Mouse (Mus musculus) embryonic facial prominence, embryonic 12.5 days (tissue): ENCODE results near the gene Ddrgk1. TPM values are rescaled to one million over a fixed set of nuclear protein-coding genes. Genes with fewer than 3 reads are reported as not detected.
A peak's percentile ranks its signal among the peaks of the same experiment; 100 is the strongest.
"Not testable (repeated sequence)": the region's sequence is repeated elsewhere in the genome, so short reads cannot be mapped to it uniquely, and the experiment has no call there.

Source experiments
- ATAC-seq: fragments of 200-750 bp; cut with Nextera tagmentation; 2 replicates; pipeline ENCODE4 v1.8.0; 2017; ENCODE audit not compliant: insufficient number of reproducible peaks, insufficient read depth, low FRiP score, low TSS enrichment
- H3K27ac ChIP-seq: fragments of 300-500 bp; sonication (generic); 2 replicates; pipeline ENCODE4 v1.5.1; 2016; ENCODE audit warnings: mild to moderate bottlenecking
- H3K27me3 ChIP-seq: fragments of 300-500 bp; sonication (generic); 2 replicates; pipeline ENCODE4 v1.6.1; 2016; ENCODE audit warnings: mild to moderate bottlenecking, moderate library complexity
- H3K36me3 ChIP-seq: fragments of 300-500 bp; sonication (generic); 2 replicates; pipeline ENCODE4 v1.6.1; 2016; ENCODE audit warnings: mild to moderate bottlenecking
- H3K4me1 ChIP-seq: fragments of 300-500 bp; sonication (generic); 2 replicates; pipeline ENCODE4 v1.6.1; 2016
- H3K4me2 ChIP-seq: fragments of 300-500 bp; sonication (generic); replicated peaks from 2 replicates; pipeline ENCODE4 v1.6.1; 2016; ENCODE audit warnings: mild to moderate bottlenecking, moderate library complexity
- H3K4me3 ChIP-seq: fragments of 300-500 bp; sonication (generic); 2 replicates; pipeline ENCODE4 v1.5.1; 2016; ENCODE audit warnings: mild to moderate bottlenecking
- H3K9ac ChIP-seq: fragments of 300-500 bp; sonication (generic); 2 replicates; pipeline ENCODE4 v1.6.1; 2016; ENCODE audit warnings: mild to moderate bottlenecking, moderate library complexity
- H3K9me3 ChIP-seq: fragments of 300-500 bp; sonication (generic); 2 replicates; pipeline ENCODE4 v1.6.1; 2016; ENCODE audit warnings: mild to moderate bottlenecking, moderate library complexity
- WGBS: fragments of 180-500 bp; shearing (Covaris S2); methylation state at CpG from one replicate; pipeline ENCODE4 v1.1.7; 2016; 5-methylcytosine and 5-hydroxymethylcytosine counted together
- polyA plus RNA-seq: library from polyadenylated mRNA; unstranded; fragments of >200 nt; fragmentation: Nextera tagmentation; extraction: Ambion mirVana; gene quantifications from 2 replicates; pipeline ENCODE4 v1.2.1, GENCODE M21; 2016

Gene Ddrgk1
- polyA plus RNA-seq, 1 experiment from 2014 or later, result 58.3 TPM

DNA sequence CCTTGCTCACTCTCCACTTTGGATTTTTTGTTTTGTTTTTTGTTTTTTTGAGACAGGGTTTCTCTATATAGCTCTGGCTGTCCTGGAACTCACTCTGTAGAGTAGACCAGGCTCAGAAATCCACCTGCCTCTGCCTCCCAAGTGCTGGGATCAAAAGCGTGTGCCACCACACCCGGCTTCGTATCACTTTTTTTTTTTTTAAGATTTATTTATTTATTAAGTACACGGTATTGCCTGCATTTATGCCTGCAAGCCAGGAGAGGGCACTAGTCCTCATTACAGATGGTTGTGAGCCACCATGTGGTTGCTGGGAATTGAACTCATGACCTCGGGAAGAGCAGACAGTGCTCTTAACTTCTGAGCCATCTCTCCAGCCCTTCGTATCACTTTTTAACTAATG, 15.4 kb downstream of the Ddrgk1 start:
- not testable (repeated sequence) for H3K27me3 ChIP-seq, H3K27ac ChIP-seq, H3K4me2 ChIP-seq, H3K4me3 ChIP-seq, H3K9ac ChIP-seq, ATAC-seq, H3K4me1 ChIP-seq, H3K9me3 ChIP-seq
- peaks cover 20% of the 10 kb centered on the region for H3K36me3 ChIP-seq
- WGBS, result 80% methylated on average over 6 of the region's 6 CpGs

DNA sequence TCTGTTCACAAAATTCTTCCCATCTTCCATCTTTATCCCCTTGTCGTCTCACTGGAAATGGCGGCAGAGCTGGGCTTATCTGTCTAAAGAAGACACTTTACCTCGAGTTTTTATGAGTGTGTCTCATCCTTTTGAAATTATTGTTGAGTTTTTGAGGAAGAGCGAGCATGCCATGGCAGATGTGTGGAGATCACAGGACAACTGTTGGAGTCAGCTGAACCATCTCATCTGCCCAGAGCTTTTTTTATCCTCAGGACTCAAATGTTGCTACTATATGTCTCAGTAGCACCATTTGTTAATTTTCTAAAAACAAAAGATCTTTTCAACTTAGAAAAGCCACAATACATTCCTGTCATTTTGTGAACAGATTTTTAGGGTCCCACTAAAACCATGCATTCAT, 19.3 kb downstream of the Ddrgk1 start:
- Histone ChIP-seq H3K36me3 (peaks cover under 1% of the 10 kb centered on the region; the same call in 1 of the 2 replicates), H3K9me3 (no peaks in the 10 kb centered on the region), H3K9ac (no peak overlapping the region), H3K4me1 (peaks cover 10% of the 10 kb centered on the region), H3K4me2 (no peak overlapping the region), H3K27ac (no peak overlapping the region), H3K27me3 (no peaks in the 10 kb centered on the region; the same call in 1 of the 2 replicates), H3K4me3 (no peak overlapping the region)
- WGBS, result 84% methylated on average over 4 of the region's 4 CpGs
- ATAC-seq, result no peak

- WGBS, result 4% methylated on average over 36 of the region's 40 CpGs
- H3K4me1 ChIP-seq, result peaks cover 15% of the 10 kb centered on the region
- H3K9me3 ChIP-seq, result no peaks in the 10 kb centered on the region
- H3K9ac ChIP-seq, result peak within 1 kb of the TSS; percentile 70
- peak; percentile 92 for ATAC-seq
- peak within 1 kb of the TSS; percentile 98 for H3K4me2 ChIP-seq
- peaks cover 15% of the 10 kb centered on the region for H3K27me3 ChIP-seq
- H3K36me3 ChIP-seq, result no peaks in the 10 kb centered on the region
- peak within 1 kb of the TSS; percentile 68 for H3K4me3 ChIP-seq
- peak within 1 kb of the TSS; percentile 4; the same call in 1 of the 2 replicates for H3K27ac ChIP-seq
Observed at GRCm38 (mm10) chr2:130642684-130643369, 21.6 kb downstream of the Ddrgk1 start, which contains the start of gene Lzts3. Gene Lzts3, minus strand, starts transcription at chr2:130642803.

DNA sequence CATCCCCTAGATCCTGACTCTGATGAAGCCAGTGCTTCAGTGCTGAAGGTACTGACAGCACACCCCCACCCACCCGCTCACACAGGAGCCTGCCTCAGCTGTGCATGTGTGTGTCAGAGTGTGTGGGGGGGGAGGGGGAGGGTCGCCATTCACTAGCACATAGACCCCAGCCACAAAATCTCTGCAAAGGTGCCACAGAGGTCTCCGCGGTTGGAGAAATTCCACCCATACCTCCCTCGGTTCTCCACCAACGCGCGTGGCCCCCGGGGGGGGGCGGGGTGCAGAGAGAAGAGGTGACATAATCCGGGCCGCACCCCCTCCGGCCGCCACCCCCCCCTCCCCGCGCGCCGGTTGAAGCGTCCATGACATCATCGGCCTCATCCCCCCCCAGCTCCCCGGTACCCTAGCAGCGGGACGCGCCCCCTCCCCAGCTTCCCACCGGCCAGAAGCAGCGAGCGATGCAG, 22.2 kb downstream of the Ddrgk1 start:
- peak overlapping the region; percentile 98 for H3K4me2 ChIP-seq
- ATAC-seq, result peak; percentile 58; the same call in 1 of the 2 replicates
- WGBS, result 1% methylated on average over 23 of the region's 27 CpGs
- H3K4me1 ChIP-seq, result peaks cover 15% of the 10 kb centered on the region
- peaks cover 21% of the 10 kb centered on the region for H3K27me3 ChIP-seq
- H3K27ac ChIP-seq, result peak overlapping the region; percentile 4; the same call in 1 of the 2 replicates
- no peaks in the 10 kb centered on the region for H3K9me3 ChIP-seq
- peak overlapping the region; percentile 70 for H3K9ac ChIP-seq
- H3K4me3 ChIP-seq, result peak overlapping the region; percentile 68
- no peaks in the 10 kb centered on the region for H3K36me3 ChIP-seq

GRCm38 (mm10) chr2:130641351-130642025, 23.0 kb downstream of the Ddrgk1 start:
- Histone ChIP-seq H3K9ac (0 out of 2 replicates have a peak overlapping the region, but pooled peaks have one; percentile 70), H3K9me3 (no peaks in the 10 kb centered on the region), H3K4me1 (peaks cover 15% of the 10 kb centered on the region), H3K27ac (no peak overlapping the region), H3K36me3 (no peaks in the 10 kb centered on the region), H3K27me3 (peaks cover 29% of the 10 kb centered on the region), H3K4me2 (peak overlapping the region; percentile 98), H3K4me3 (peak overlapping the region; percentile 68)
- WGBS, result 65% methylated on average over 6 of the region's 6 CpGs
- ATAC-seq, result no peak

DNA sequence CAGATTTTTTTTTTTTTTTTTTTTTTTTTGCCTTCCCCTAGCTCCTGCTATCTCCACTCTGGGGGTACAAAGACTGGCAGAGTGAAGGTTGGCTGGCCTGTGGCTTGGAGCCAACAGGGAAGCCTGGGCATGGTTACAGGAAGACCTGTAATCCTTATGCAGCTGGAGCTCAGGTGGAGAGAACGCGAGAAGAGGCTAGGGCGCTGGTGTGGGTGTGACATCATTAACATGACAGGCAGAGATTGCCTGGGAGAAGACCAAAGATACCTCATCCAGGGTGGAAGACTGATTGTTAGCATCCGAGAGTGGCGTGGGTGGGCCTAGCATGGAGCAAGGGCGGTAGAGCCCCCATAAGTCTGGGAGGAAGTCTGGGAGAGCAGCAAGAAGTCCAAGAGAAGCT, 25.2 kb downstream of the Ddrgk1 start:
- ATAC-seq, result no peak
- Histone ChIP-seq H3K4me3 (no peak overlapping the region), H3K9me3 (no peaks in the 10 kb centered on the region), H3K9ac (no peak overlapping the region), H3K36me3 (no peaks in the 10 kb centered on the region), H3K4me2 (no peak overlapping the region), H3K27me3 (peaks cover 50% of the 10 kb centered on the region), H3K27ac (no peak overlapping the region), H3K4me1 (peaks cover 35% of the 10 kb centered on the region)
- WGBS, result 83% methylated on average over 6 of the region's 6 CpGs

DNA sequence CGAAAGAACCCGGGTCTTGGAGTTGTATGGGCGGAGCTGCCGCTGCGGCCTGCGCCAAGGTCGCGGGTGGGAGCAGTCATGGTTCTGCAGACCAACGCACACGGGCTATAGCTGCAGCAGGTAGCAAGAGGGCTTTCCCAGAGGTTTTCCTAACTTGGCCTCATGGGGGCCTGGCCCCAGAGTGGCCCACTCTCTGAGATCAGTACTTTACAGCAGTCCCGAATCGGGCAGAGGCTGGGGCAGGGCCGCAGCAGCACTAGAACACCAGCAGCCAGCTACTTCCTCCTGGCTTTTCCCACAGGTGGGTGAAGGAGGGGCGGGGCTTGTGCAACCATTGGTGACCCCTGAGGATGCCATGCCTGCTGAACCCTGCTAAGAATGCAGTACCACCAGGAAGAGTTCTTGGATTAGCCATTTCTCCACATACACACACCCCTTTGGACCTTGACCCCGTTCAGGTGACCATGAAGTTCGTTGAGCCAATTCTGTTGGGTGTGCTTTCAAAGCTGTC, 26.3 kb downstream of the Ddrgk1 start:
- Histone ChIP-seq H3K27me3 (peaks cover 59% of the 10 kb centered on the region), H3K4me3 (no peak overlapping the region), H3K4me2 (no peak overlapping the region), H3K36me3 (no peaks in the 10 kb centered on the region), H3K9ac (no peak overlapping the region), H3K27ac (no peak overlapping the region), H3K9me3 (no peaks in the 10 kb centered on the region), H3K4me1 (peaks cover 39% of the 10 kb centered on the region)
- ATAC-seq, result no peak
- WGBS, result 24% methylated on average over 16 of the region's 16 CpGs

DNA sequence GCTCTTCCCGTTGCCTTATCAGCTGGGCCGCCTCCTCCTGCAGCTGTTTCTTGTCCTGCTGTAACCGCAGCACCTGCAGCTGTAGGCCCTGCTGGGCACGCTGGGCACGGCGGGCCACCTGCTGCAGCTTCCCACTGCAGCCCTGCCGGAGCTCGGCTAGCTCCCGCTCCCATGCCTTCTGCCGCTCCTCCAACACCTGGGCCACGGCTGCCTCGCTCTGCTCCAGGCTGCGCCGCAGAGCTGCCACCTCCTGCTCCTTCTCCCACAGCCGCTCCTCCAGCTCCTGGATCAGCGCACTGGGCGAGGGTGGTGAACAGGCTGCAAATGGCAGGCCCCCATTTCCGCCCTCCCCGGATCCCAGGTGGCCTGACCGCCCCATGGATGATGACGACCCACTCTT, 28.6 kb downstream of the Ddrgk1 start:
- H3K4me1 ChIP-seq, result peaks cover 29% of the 10 kb centered on the region
- no peak overlapping the region for H3K4me3 ChIP-seq
- H3K9ac ChIP-seq, result peak overlapping the region; percentile 64
- H3K4me2 ChIP-seq, result peak overlapping the region; percentile 89
- H3K9me3 ChIP-seq, result no peaks in the 10 kb centered on the region
- no peak for ATAC-seq
- H3K36me3 ChIP-seq, result no peaks in the 10 kb centered on the region
- WGBS, result 16% methylated on average over 19 of the region's 21 CpGs
- no peak overlapping the region for H3K27ac ChIP-seq
- H3K27me3 ChIP-seq, result peaks cover 61% of the 10 kb centered on the region

DNA sequence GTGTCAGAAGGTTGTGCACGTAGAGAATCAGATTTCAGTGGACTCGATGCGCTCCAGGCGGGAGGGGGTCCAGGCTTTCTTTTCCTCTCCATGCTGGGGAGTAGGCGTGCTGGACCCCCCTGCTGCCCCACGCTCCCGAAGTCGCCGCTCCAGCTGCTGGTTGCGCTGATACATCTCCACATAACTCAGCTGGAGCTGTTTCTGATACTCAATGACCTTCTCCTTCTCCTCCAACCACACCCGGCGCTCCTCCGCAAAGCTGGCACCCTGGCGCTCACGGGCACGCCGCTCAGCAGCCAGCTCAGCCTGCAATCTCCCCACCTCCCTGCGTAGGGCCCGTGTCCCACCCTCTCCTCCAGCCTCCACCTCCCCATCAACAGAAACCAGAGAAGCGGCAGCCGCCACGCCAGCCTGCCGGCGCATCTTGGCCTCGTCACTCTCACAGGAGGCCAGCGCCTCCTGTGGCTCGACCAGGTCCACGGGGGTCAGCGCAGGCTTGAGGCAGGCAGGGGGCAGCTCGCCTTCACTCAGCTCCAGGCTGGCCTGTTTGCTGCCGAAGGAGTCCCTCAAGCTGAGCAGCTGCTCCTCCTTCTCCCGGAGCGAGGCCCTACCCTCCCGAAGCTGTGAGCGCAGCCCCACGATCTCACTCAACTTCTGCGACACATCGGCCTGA, 29.6 kb downstream of the Ddrgk1 start:
- Histone ChIP-seq H3K36me3 (no peaks in the 10 kb centered on the region), H3K4me3 (peak overlapping the region; percentile 41), H3K27ac (no peak overlapping the region), H3K4me2 (peak overlapping the region; percentile 89), H3K9ac (peak overlapping the region; percentile 64), H3K27me3 (peaks cover 61% of the 10 kb centered on the region), H3K4me1 (peaks cover 29% of the 10 kb centered on the region), H3K9me3 (no peaks in the 10 kb centered on the region)
- under 1% methylated on average over 38 of the region's 38 CpGs for WGBS
- ATAC-seq, result peak; percentile 24; the same call in 1 of the 2 replicates

DNA sequence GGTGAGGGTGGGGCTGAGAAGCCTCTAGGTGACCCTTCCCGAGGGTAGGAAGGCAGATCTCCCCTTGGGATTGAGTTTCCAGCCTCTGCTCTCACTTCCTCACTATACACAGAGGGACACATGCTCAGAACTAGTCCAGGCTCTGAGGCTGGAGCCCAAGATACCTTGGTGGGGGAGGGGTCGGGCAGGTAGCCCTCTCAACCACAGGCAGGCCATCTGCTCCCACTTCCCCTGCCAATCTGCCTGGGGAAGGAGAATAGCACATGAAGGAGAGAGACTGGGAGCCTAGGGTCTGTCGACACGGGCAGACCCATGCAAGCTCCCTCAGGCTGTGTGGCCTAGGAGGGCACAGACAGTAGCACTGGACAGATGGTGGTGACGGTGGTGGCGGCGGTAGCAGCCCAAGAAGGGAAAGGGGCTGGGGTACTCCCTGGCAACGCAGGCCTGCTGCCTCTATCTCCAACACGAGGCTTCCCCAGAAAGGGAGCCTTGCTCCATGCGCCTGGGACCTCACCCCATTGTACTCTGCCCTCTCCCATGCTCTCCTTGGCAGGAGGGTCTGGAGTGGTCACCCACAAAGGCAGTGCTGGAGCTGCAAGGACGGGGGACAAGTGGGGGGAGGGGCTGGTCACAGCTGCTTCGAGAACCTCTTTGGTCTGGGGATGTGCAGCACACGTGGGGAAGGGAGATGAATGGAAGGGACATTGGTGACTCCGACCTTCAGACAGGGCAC, 30.3 kb downstream of the Ddrgk1 start:
- Histone ChIP-seq H3K4me3 (peak overlapping the region; percentile 41), H3K9me3 (no peaks in the 10 kb centered on the region), H3K27ac (no peak overlapping the region), H3K36me3 (no peaks in the 10 kb centered on the region), H3K4me2 (peak overlapping the region; percentile 89), H3K9ac (peak overlapping the region; percentile 64; the same call in 1 of the 2 replicates), H3K4me1 (peaks cover 29% of the 10 kb centered on the region), H3K27me3 (peaks cover 58% of the 10 kb centered on the region)
- WGBS, result 18% methylated on average over 14 of the region's 14 CpGs
- no peak for ATAC-seq
